Mouse (Mus musculus): ENCODE results near the gene Slc11a2.
A peak's percentile ranks its signal among the peaks of the same experiment; 100 is the strongest.
"Not testable (repeated sequence)": the region's sequence is repeated elsewhere in the genome, so short reads cannot be mapped to it uniquely, and the experiment has no call there.

The Slc11a2 gene

DNA sequence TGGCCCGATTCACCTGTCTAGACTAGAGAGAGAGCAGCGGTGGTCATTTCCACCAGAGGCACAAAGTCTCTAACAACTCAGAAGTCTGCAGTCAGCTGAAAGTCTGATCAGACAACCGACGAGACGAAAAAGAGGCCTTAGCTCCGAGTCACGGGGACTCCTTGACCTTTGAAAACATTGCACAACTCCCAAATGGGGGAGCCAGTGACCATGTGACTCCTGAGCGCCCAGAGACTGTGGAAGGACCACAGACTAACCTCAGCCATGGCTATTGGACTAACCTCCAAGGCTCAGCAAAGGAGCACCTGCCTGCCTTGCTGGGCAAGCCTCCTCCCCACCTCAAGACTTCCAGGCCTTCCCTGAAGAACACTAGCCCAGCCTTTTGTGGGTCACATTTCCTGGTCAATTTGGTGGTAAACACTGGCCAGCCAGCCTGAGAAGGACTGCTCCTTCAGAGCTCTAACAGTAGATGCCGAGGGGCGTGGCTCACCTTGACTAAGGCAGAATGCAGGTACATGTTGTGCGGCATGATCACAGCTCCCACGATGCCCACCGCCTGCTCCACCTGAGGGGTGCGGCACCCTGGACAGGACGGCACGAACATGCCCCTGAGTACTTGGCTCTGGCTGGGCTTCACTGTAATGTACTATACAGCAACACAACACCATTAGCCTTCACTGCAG lies 21.4 kb downstream of the Slc11a2 start:
- ATAC-seq (ENCODE audit: low TSS enrichment), result no peak

GRCm38 (mm10) chr15:100402798-100403197 lies 22.1 kb downstream of the Slc11a2 start:
- ATAC-seq (ENCODE audit: low TSS enrichment), result no peak

GRCm38 (mm10) chr15:100402347-100402746 lies 22.5 kb downstream of the Slc11a2 start:
- ATAC-seq (ENCODE audit: low TSS enrichment), result no peak

GRCm38 (mm10) chr15:100401811-100402210 lies 23.1 kb downstream of the Slc11a2 start:
- no peak for ATAC-seq (ENCODE audit: low TSS enrichment)

- ATAC-seq (ENCODE audit: low TSS enrichment), result no peak
Measured at GRCm38 (mm10) chr15:100400592-100401250, 24.2 kb downstream of the Slc11a2 start.

DNA sequence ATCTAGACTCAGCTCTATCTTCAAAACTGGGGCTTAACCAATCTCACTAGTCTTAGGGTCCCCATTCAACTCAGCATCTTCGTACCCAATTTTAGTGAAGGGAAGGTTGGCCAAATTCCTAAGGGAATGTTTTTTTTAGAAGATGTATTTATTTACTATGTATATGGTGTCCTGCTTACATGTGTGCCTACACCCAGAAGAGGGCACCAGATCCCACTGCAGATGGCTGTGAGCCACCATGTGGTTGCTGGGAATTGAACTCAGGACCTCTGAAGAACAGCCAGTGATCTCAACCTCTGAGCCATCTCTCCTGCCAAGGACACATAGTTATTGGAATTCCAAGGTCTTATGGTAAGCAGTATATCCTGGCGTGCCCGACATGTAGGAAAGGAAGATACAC lies 29.3 kb downstream of the Slc11a2 start:
- ATAC-seq (ENCODE audit: low TSS enrichment), result no peak

GRCm38 (mm10) chr15:100393016-100393415 lies 31.9 kb downstream of the Slc11a2 start:
- ATAC-seq (ENCODE audit: low TSS enrichment), result no peak

- ATAC-seq (ENCODE audit: low TSS enrichment), result no peak
Measured at GRCm38 (mm10) chr15:100391599-100391998, 33.3 kb downstream of the Slc11a2 start.

GRCm38 (mm10) chr15:100391066-100391465 lies 33.8 kb downstream of the Slc11a2 start:
- ATAC-seq (ENCODE audit: low TSS enrichment), result no peak

DNA sequence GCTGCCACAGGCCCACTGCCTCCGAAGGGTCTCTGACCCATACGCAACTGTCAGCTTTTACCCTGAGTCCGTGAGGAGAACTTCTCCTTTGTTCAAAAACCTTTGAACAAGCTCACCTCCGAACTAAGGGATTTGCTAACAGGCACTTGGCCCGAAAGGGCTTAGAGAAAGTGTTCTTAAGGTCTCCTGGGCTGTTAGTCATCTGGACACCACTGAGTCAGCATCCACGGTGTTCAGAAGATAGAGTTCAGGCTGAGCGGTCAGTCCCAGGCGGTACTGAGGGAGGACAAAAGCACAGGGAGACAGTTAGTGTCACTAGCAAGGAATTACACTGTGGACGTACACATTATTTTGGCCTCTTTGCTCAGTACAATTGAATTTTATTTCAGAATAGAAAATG lies 36.0 kb downstream of the Slc11a2 start:
- no peak for ATAC-seq (ENCODE audit: low TSS enrichment)

GRCm38 (mm10) chr15:100388224-100388835 lies 36.5 kb downstream of the Slc11a2 start:
- ATAC-seq (ENCODE audit: low TSS enrichment), result no peak

- ATAC-seq (ENCODE audit: low TSS enrichment), result no peak
Measured at GRCm38 (mm10) chr15:100387544-100388223, 37.2 kb downstream of the Slc11a2 start.

GRCm38 (mm10) chr15:100385705-100386104 lies 39.2 kb downstream of the Slc11a2 start:
- ATAC-seq (ENCODE audit: low TSS enrichment), result no peak

GRCm38 (mm10) chr15:100380104-100380503 lies 44.8 kb downstream of the Slc11a2 start:
- ATAC-seq (ENCODE audit: low TSS enrichment), result no peak

- ATAC-seq (ENCODE audit: low TSS enrichment), result no peak
Measured at GRCm38 (mm10) chr15:100379658-100380057, 45.2 kb downstream of the Slc11a2 start.

DNA sequence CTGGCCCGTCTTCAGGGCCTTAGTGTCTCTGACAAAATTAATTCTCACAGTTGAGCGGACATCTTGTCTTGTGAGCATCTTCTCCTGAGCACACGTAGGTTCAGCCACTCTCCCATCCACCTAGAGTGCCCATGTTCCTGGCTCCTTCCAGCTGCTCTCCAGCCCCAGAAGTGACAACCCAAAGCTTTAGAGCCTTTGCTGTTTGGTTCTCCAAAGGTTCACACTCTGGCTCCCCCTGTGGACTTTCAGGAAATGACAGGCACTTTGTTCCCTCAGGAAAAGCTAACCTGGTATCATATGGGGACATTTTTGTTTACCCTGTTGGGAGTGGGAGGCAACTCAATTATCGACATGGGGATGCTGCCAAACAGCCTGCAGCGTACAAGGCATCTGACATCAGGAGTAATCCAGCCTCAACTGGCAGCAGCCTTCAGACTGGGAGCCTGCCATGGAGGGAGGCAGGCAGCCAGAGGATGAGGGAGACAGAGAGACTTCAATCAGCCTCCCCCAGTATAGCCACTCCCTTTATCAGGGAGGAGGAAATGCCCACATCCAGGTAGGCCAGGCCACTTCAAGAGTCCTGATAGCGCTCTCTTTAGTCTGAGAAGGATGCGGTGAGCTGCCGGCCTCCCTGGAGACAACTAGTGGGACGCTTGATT lies 46.9 kb downstream of the Slc11a2 start:
- peak; percentile 73; the same call in 1 of the 2 replicates for ATAC-seq (ENCODE audit: low TSS enrichment)

- peak; percentile 65 for ATAC-seq (ENCODE audit: low TSS enrichment)
Measured at GRCm38 (mm10) chr15:100375066-100375465, 49.8 kb downstream of the Slc11a2 start.

DNA sequence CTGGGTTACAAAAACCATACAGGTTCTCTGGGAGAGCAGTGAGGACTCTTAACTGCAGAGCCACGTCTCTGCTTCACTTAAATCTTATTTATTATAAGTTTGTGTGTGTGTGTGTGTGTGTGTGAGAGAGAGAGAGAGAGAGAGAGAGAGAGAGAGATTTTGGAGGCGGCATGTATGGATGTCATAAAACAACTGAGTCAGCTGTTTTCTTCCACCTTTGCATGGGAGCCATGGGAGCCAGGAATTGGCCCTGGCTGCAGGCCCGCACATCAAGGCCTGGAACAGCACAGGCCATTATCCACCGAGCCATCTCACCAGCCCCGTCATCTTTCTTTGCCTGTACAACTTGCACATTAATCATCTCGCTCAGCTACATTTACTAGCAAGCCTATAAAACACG lies 57.8 kb downstream of the Slc11a2 start:
- ATAC-seq (ENCODE audit: low TSS enrichment), result no peak

DNA sequence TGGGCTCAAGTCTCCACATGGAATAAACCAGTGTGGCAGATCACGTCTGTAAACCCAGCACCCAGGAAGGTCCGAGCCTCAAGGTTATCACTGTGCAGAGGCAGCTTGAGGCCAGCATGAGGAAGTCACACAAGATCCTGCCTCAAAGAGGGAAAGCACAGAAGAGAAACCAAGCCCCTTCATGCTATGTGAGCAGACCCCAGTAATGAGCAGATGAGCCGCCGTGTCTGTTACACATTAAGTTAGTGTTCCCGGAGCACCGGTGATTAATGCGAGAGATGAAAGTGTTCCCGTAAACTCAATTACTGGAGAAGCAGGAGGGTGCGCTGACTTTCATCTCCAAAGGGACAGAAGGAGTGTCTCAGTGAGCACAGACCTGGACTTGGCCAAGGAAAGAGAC lies 58.9 kb downstream of the Slc11a2 start:
- not testable (repeated sequence) for ATAC-seq (ENCODE audit: low TSS enrichment)

GRCm38 (mm10) chr15:100364242-100364641 lies 60.6 kb downstream of the Slc11a2 start, which contains the start of gene Higd1c:
Gene Higd1c (plus strand): TSS chr15:100364542.
- no peak for ATAC-seq (ENCODE audit: low TSS enrichment)

DNA sequence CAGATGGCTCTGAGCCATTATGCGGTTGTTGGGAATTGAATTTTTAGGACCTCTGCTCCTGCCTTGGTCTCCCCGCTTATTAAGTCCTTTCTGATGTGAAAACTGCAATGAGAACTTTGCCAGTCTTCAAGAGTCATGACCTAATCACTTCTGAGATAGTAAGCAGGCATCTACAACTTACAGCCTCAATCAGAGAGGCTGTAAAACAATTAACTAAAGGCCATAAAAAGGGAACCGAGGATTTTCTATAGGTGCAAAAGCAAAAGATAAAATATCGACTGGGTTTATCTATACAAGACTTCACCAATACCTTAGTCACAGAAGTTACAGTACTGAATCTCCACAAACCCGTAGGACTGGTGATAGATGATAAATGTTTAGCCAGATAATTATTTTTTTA lies 69.0 kb downstream of the Slc11a2 start:
- ATAC-seq (ENCODE audit: low TSS enrichment), result no peak

GRCm38 (mm10) chr15:100353399-100353798 lies 71.5 kb downstream of the Slc11a2 start:
- not testable (repeated sequence) for ATAC-seq (ENCODE audit: low TSS enrichment)

Measured in frontal cortex, adult (tissue).